Mouse (Mus musculus) forebrain, embryonic 14.5 days (tissue): ENCODE results near the gene Gjb3. TPM values are rescaled to one million over a fixed set of nuclear protein-coding genes. Genes with fewer than 3 reads are reported as not detected.

ENCODE experiments used
- ATAC-seq: fragments of 200-750 bp; cut with Nextera tagmentation; 2 replicates; pipeline ENCODE4 v1.8.0; 2017; ENCODE audit warnings: mild to moderate bottlenecking, moderate library complexity
- DNase-seq: peaks from one replicate; pipeline ENCODE4 v3.0.0-alpha.2; 2015; ENCODE audit warnings: low spot score
- H3K27ac ChIP-seq: fragments of 300-500 bp; sonication (generic); 2 replicates; pipeline ENCODE4 v1.5.1; 2014; ENCODE audit warnings: low read depth, mild to moderate bottlenecking, control low read depth, low read length, moderate library complexity
- H3K27me3 ChIP-seq: fragments of 300-500 bp; sonication (generic); replicated peaks from 2 replicates; pipeline ENCODE4 v1.6.1; 2014; ENCODE audit warnings: low read length, control low read depth, mixed read lengths; ENCODE audit not compliant: control insufficient read depth, insufficient read depth
- H3K36me3 ChIP-seq: fragments of 300-500 bp; sonication (generic); 2 replicates; pipeline ENCODE4 v1.6.1; 2014; ENCODE audit warnings: low read length, control low read depth; ENCODE audit not compliant: control insufficient read depth, insufficient read depth
- H3K4me1 ChIP-seq: fragments of 300-500 bp; sonication (generic); 2 replicates; pipeline ENCODE4 v1.6.1; 2014; ENCODE audit warnings: antibody characterized with exemption, low read length, control low read depth; ENCODE audit not compliant: control insufficient read depth, insufficient read depth
- H3K4me2 ChIP-seq: fragments of 300-500 bp; sonication (generic); 2 replicates; pipeline ENCODE4 v1.6.1; 2014; ENCODE audit warnings: mild to moderate bottlenecking, control low read depth, low read length
- H3K4me3 ChIP-seq: fragments of 300-500 bp; sonication (generic); 2 replicates; pipeline ENCODE4 v1.5.1; 2014; ENCODE audit warnings: low read depth, low read length, control low read depth
- H3K9ac ChIP-seq: fragments of 300-500 bp; sonication (generic); 2 replicates; pipeline ENCODE4 v1.6.1; 2014; ENCODE audit warnings: mild to moderate bottlenecking, low read length, control low read depth, moderate library complexity
- H3K9me3 ChIP-seq: fragments of 300-500 bp; sonication (generic); replicated peaks from 2 replicates; pipeline ENCODE4 v1.6.1; 2016; ENCODE audit warnings: low read length, control low read depth, mixed read lengths; ENCODE audit not compliant: control insufficient read depth
- WGBS: fragments of 180-500 bp; shearing (Covaris S2); extraction: QIAGEN DNeasy Blood & Tissue Kit; methylation state at CpG from one replicate; pipeline ENCODE4 v1.1.7; 2014; 5-methylcytosine and 5-hydroxymethylcytosine counted together
- polyA plus RNA-seq: library from polyadenylated mRNA; unstranded; fragments of >200 nt; fragmentation: Nextera tagmentation; extraction: Ambion mirVana; gene quantifications from 2 replicates; pipeline ENCODE4 v1.2.1, GENCODE M21; 2014

The Gjb3 gene
- polyA plus RNA-seq, 1 experiment from 2014 or later = not detected

DNA sequence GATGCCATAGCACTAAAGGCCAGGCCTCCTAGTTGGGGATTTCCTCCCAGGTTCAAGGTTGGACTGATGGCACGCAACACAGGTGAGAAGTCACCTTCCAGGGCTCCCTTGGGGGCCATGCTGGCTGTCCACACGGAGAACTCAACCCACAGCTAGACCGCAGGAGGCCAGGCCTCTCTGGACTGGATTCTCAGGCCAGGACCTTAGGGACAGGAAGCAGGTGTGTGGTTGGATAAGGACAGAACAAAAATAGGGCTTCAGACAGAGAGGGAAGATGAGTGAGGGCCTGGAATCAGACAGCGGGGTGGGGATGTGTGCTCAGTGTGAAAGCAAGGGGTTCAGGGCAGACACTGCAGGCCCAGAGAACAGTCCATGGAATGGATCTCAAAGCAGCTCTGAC, 43.7 kb downstream of the Gjb3 start:
- Histone ChIP-seq H3K9me3 (no peaks in the 10 kb centered on the region), H3K36me3 (no peaks in the 10 kb centered on the region), H3K4me2 (no peak overlapping the region), H3K9ac (no peak overlapping the region), H3K27ac (no peak overlapping the region), H3K4me1 (no peaks in the 10 kb centered on the region), H3K4me3 (no peak overlapping the region), H3K27me3 (no peaks in the 10 kb centered on the region)
- DNase-seq (no peak), ATAC-seq (no peak)
- 75% methylated on average over 4 of the region's 4 CpGs for WGBS

- Histone ChIP-seq H3K9me3 (no peaks in the 10 kb centered on the region), H3K9ac (no peak overlapping the region), H3K27me3 (no peaks in the 10 kb centered on the region), H3K36me3 (no peaks in the 10 kb centered on the region), H3K4me1 (no peaks in the 10 kb centered on the region), H3K4me3 (no peak overlapping the region), H3K27ac (no peak overlapping the region), H3K4me2 (no peak overlapping the region)
- 83% methylated on average over 9 of the region's 9 CpGs for WGBS
- ATAC-seq = no peak
- DNase-seq = no peak
Measured at GRCm38 (mm10) chr4:127279241-127279640, 51.4 kb downstream of the Gjb3 start.

- H3K9ac ChIP-seq = no peak overlapping the region
- no peaks in the 10 kb centered on the region for H3K36me3 ChIP-seq
- H3K4me2 ChIP-seq = no peak overlapping the region
- WGBS = 64% methylated on average over 9 of the region's 9 CpGs
- H3K4me1 ChIP-seq = no peaks in the 10 kb centered on the region
- H3K27ac ChIP-seq = no peak overlapping the region
- no peaks in the 10 kb centered on the region for H3K27me3 ChIP-seq
- no peaks in the 10 kb centered on the region for H3K9me3 ChIP-seq
- H3K4me3 ChIP-seq = no peak overlapping the region
- ATAC-seq = no peak
- DNase-seq = no peak
Measured at GRCm38 (mm10) chr4:127278451-127279001, 52.1 kb downstream of the Gjb3 start.

Other genes with a start within 250 kb of the Gjb3 start
- gene Tmem35b, start 207.2 kb downstream of the Gjb3 start, polyA plus RNA-seq = 12.0 and 13.0 TPM in 2 replicates
- 8.4 and 10.8 TPM in 2 replicates for gene Dlgap3, start 161.6 kb downstream of the Gjb3 start, polyA plus RNA-seq
- gene Smim12, start 87.1 kb downstream of the Gjb3 start, polyA plus RNA-seq = 53.2 and 61.1 TPM in 2 replicates
- gene Gja4, start 16.8 kb downstream of the Gjb3 start, polyA plus RNA-seq = 20.9 and 21.4 TPM in 2 replicates
- not detected in 2 replicates for gene Gjb4, start 23.2 kb upstream of the Gjb3 start, polyA plus RNA-seq
- 0.10 and 0.21 TPM in 2 replicates for gene Gjb5, start 27.3 kb upstream of the Gjb3 start, polyA plus RNA-seq